Mouse (Mus musculus): ENCODE data around the gene Etv6. TPM values are rescaled to one million over a fixed set of nuclear protein-coding genes. Genes with fewer than 3 reads are reported as not detected.
A peak's percentile ranks its signal among the peaks of the same experiment; 100 is the strongest.

Etv6 gene
- polyA plus RNA-seq, 1 experiment = 23.4 TPM

GRCm38 (mm10) chr6:134066996-134067395, 31.5 kb downstream of the Etv6 start:
- H3K4me3 ChIP-seq (ENCODE audit: insufficient read depth, low read length) = no peak overlapping the region
- TF ChIP-seq CTCF (IDR thresholded peaks at IDR 0.05; ENCODE audit: low read depth, low read length) = no peak
- TF ChIP-seq POLR2A (IDR thresholded peaks at IDR 0.05; ENCODE audit: borderline replicate concordance, low read depth, low read length) = no peak
- H3K4me1 ChIP-seq (ENCODE audit: control insufficient read depth, insufficient read depth, low read length) = peaks cover 58% of the 10 kb centered on the region
- H3K27ac ChIP-seq (ENCODE audit: insufficient read depth, low read depth, low read length) = no peak overlapping the region

DNA sequence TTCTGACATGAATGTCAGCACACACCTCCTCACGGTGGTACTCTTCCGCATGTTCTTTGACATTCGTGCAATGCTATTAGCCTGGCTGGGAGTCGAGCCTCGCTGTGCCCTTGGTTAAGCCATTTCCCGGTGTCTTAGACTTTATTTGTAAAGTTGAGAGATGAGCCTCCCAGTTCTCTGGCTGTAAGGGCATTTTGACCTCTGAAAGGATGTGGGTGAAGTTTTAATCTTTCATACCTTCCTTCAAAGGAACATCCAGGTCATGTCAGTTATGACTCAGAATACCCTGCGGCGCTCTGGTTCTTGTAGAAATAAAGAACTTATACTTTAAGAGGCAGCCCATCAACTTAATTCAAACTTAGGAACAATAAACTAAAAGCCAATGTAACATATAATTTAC, 32.0 kb downstream of the Etv6 start:
- peaks cover 58% of the 10 kb centered on the region for H3K4me1 ChIP-seq (ENCODE audit: control insufficient read depth, insufficient read depth, low read length)
- TF ChIP-seq CTCF (IDR thresholded peaks at IDR 0.05; ENCODE audit: low read depth, low read length) (no peak), POLR2A (IDR thresholded peaks at IDR 0.05; ENCODE audit: borderline replicate concordance, low read depth, low read length) (no peak)
- no peak overlapping the region for H3K4me3 ChIP-seq (ENCODE audit: insufficient read depth, low read length)
- H3K27ac ChIP-seq (ENCODE audit: insufficient read depth, low read depth, low read length) = no peak overlapping the region

GRCm38 (mm10) chr6:134072439-134072838, 36.9 kb downstream of the Etv6 start:
- Histone ChIP-seq H3K27ac (ENCODE audit: insufficient read depth, low read depth, low read length) (peak overlapping the region; percentile 89), H3K4me3 (ENCODE audit: insufficient read depth, low read length) (peak overlapping the region; percentile 52), H3K4me1 (ENCODE audit: control insufficient read depth, insufficient read depth, low read length) (peaks cover 22% of the 10 kb centered on the region)
- no peak for TF ChIP-seq CTCF (IDR thresholded peaks at IDR 0.05; ENCODE audit: low read depth, low read length)
- TF ChIP-seq POLR2A (IDR thresholded peaks at IDR 0.05; ENCODE audit: borderline replicate concordance, low read depth, low read length) = no peak

- Histone ChIP-seq H3K4me1 (ENCODE audit: control insufficient read depth, insufficient read depth, low read length) (peaks cover 20% of the 10 kb centered on the region), H3K4me3 (ENCODE audit: insufficient read depth, low read length) (peak overlapping the region; percentile 52), H3K27ac (ENCODE audit: insufficient read depth, low read depth, low read length) (peak overlapping the region; percentile 89)
- TF ChIP-seq POLR2A (IDR thresholded peaks at IDR 0.05; ENCODE audit: borderline replicate concordance, low read depth, low read length) = no peak
Observed at GRCm38 (mm10) chr6:134072906-134073305, 37.4 kb downstream of the Etv6 start.

DNA sequence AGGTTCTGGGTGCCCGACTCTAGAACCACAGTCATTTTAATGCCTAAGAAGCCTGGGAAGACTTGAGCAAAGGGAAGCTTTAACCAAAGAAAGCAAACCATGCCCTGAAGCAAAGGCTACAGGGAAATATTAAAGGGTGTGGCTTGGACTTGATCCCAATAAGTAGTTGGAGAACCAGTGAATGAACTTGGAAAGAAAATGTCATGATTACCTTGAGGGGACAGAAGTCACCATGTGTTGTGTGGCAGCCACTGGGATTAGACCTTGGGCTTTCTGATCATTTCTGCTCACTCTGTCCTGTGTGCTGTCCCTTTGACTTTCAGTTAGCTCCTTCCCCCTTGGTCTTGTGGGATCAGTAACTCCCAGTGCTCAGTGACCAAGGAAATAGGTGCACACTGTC, 38.9 kb downstream of the Etv6 start:
- H3K4me1 ChIP-seq (ENCODE audit: control insufficient read depth, insufficient read depth, low read length) = peaks cover 23% of the 10 kb centered on the region
- no peak for TF ChIP-seq POLR2A (IDR thresholded peaks at IDR 0.05; ENCODE audit: borderline replicate concordance, low read depth, low read length)
- H3K27ac ChIP-seq (ENCODE audit: insufficient read depth, low read depth, low read length) = no peak overlapping the region

DNA sequence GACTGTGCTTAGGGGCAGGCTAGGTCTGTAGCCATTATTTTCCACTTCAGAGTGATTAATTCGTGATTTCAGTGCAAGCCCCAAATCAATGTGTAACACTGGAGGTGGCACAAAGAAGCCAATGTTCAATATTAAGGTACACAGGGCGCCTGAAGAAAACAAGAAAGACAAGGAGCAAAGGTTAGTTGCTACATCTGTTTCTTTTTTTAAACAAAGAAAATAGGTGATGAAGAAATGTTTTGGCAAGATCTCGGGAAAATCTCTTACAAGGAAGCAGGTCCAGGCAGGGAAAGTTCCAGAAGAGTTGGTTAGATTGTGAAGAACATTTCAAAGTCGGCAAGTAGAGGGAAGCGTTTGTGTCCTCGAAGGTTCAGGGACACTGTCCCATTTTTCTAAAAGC, 39.5 kb downstream of the Etv6 start:
- Histone ChIP-seq H3K27ac (ENCODE audit: insufficient read depth, low read depth, low read length) (no peak overlapping the region), H3K4me1 (ENCODE audit: control insufficient read depth, insufficient read depth, low read length) (peaks cover 25% of the 10 kb centered on the region), H3K4me3 (ENCODE audit: insufficient read depth, low read length) (no peak overlapping the region)
- TF ChIP-seq POLR2A (IDR thresholded peaks at IDR 0.05; ENCODE audit: borderline replicate concordance, low read depth, low read length) = no peak

More for the DNA sequence above, 38.9 kb downstream of the Etv6 start:
- no peak overlapping the region for H3K4me3 ChIP-seq (ENCODE audit: insufficient read depth, low read length)

DNA sequence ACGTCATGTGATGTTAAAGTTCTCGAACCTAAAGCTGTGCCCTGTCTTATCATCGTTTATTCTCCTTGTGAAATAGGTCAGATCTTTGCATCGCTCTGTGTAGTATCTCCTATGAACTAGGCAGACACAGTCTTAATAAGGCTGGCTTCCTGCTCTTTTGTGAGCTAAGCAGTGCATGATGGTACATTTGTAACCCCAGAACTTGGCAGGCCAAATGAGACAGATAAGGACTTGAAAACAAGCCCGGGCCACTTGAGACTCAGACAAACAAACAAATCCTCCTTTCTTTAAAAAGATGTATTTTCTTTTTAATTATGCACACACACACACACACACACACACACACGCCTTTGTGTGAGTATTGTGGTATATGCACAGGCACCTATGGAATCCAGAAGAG, 42.5 kb downstream of the Etv6 start:
- Histone ChIP-seq H3K4me1 (ENCODE audit: control insufficient read depth, insufficient read depth, low read length) (peaks cover 25% of the 10 kb centered on the region), H3K27ac (ENCODE audit: insufficient read depth, low read depth, low read length) (no peak overlapping the region), H3K4me3 (ENCODE audit: insufficient read depth, low read length) (no peak overlapping the region)
- TF ChIP-seq CTCF (IDR thresholded peaks at IDR 0.05; ENCODE audit: low read depth, low read length) (no peak), POLR2A (IDR thresholded peaks at IDR 0.05; ENCODE audit: borderline replicate concordance, low read depth, low read length) (no peak)

DNA sequence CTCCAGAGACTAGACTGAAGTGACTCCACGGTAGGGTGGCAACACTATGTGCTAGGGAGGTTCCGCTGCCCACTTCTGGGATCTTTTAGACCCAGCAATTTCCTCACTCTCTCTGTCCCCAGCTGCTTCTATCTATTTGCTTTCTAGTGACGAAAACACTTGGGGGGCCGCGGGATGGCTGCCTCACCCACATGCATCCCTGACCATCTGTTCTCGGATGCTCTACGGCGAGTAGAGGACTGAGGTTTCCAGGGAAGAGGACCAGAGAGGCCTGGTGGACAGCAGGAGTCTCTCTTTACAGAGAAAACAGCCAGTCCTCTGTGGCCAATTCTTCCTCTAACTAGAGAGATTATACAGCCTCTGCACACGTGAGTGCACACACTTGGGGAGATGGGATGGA, 43.6 kb downstream of the Etv6 start:
- Histone ChIP-seq H3K4me1 (ENCODE audit: control insufficient read depth, insufficient read depth, low read length) (peaks cover 25% of the 10 kb centered on the region), H3K27ac (ENCODE audit: insufficient read depth, low read depth, low read length) (no peak overlapping the region), H3K4me3 (ENCODE audit: insufficient read depth, low read length) (no peak overlapping the region)
- no peak for TF ChIP-seq CTCF (IDR thresholded peaks at IDR 0.05; ENCODE audit: low read depth, low read length)
- TF ChIP-seq POLR2A (IDR thresholded peaks at IDR 0.05; ENCODE audit: borderline replicate concordance, low read depth, low read length) = no peak

DNA sequence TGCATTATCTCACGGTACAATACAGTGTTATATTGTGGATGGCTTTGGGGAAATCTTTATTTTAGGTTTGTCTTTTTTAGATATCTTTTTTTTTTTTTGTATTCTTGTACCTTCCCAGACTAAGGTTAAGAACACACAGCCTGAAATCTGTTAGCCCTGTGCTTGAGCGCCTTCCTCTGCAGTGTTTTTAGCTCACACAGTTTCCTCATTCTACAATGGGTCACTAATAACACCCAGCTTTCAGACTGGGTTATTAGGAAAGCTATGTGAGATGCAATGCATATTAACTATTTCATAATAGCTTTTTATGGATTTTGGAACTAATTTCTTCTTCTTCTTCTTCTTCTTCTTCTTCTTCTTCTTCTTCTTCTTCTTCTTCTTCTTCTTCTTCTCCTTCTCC, 44.1 kb downstream of the Etv6 start:
- no peak for TF ChIP-seq CTCF (IDR thresholded peaks at IDR 0.05; ENCODE audit: low read depth, low read length)
- Histone ChIP-seq H3K4me3 (ENCODE audit: insufficient read depth, low read length) (no peak overlapping the region), H3K27ac (ENCODE audit: insufficient read depth, low read depth, low read length) (no peak overlapping the region), H3K4me1 (ENCODE audit: control insufficient read depth, insufficient read depth, low read length) (peaks cover 25% of the 10 kb centered on the region)

- Histone ChIP-seq H3K4me3 (ENCODE audit: insufficient read depth, low read length) (no peak overlapping the region), H3K27ac (ENCODE audit: insufficient read depth, low read depth, low read length) (no peak overlapping the region), H3K4me1 (ENCODE audit: control insufficient read depth, insufficient read depth, low read length) (peaks cover 25% of the 10 kb centered on the region)
- TF ChIP-seq POLR2A (IDR thresholded peaks at IDR 0.05; ENCODE audit: borderline replicate concordance, low read depth, low read length) (no peak), CTCF (IDR thresholded peaks at IDR 0.05; ENCODE audit: low read depth, low read length) (no peak)
Observed at GRCm38 (mm10) chr6:134080946-134081345, 45.4 kb downstream of the Etv6 start.

DNA sequence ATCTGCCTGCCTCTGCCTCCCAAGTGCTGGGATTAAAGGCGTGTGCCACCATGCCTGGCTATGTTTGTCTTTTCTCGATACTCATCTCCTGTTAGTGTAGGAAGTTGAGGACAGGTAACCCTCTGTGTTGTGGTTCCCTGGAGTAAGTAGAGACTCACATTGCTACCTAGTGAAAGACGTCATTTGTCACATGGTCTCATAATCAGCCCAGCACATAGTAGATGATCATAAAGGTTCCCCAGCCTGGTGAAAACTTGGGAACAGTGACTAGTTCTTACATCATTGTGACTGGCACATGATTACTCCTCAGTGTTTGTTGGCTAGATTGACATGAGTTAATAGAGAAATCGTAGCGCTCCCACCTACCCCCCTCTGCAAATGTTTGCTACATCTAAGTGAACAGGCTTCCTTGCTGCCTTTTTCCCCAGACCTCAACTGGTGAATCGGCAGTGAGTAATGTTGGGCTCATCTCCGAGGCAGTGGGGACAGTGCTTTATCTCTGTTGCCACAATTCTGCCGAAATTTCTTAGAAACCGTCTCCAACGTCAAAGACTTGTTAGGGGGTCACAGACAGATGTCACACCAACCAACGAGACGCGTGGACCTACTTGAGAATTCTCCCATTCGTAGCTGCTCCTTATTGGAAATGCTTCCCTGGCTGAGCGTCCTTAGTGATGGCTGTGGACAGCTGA, 46.9 kb downstream of the Etv6 start:
- peaks cover 22% of the 10 kb centered on the region for H3K4me1 ChIP-seq (ENCODE audit: control insufficient read depth, insufficient read depth, low read length)
- no peak for TF ChIP-seq POLR2A (IDR thresholded peaks at IDR 0.05; ENCODE audit: borderline replicate concordance, low read depth, low read length)
- no peak for TF ChIP-seq CTCF (IDR thresholded peaks at IDR 0.05; ENCODE audit: low read depth, low read length)
- H3K4me3 ChIP-seq (ENCODE audit: insufficient read depth, low read length) = no peak overlapping the region
- no peak overlapping the region for H3K27ac ChIP-seq (ENCODE audit: insufficient read depth, low read depth, low read length)
